Mouse (Mus musculus) myocyte (in vitro differentiated cells): ENCODE results near the gene Tmem209.

Source experiments
- CEBPB ChIP-seq: IDR thresholded peaks from 2 replicates; pipeline ENCODE4 v1.6.1; 2011; ENCODE audit warnings: mild to moderate bottlenecking, moderate library complexity; ENCODE audit not compliant: poor library complexity, insufficient read depth, severe bottlenecking
- POLR2A ChIP-seq: IDR thresholded peaks from one replicate; pipeline ENCODE4 v1.6.1; 2011; ENCODE audit warnings: low read depth, mild to moderate bottlenecking, control low read depth, moderate library complexity; ENCODE audit not compliant: insufficient read length
- POLR2AphosphoS2 ChIP-seq: IDR thresholded peaks from one replicate; pipeline ENCODE4 v1.6.1; 2011; ENCODE audit warnings: low read depth, control low read depth; ENCODE audit not compliant: insufficient read length
- TCF3 ChIP-seq: IDR thresholded peaks from one replicate; pipeline ENCODE4 v1.6.1; 2011; ENCODE audit warnings: low read depth, control low read depth; ENCODE audit not compliant: insufficient read length

- TF ChIP-seq POLR2A = no peak
- TF ChIP-seq POLR2AphosphoS2 = no peak
- no peak for TF ChIP-seq TCF3
- TF ChIP-seq CEBPB = no peak
These were observed 759 bp downstream of the Tmem209 start for GRCm38 (mm10) chr6:30508824-30509223.
